Mouse (Mus musculus) spleen, adult 18-20 months (tissue): ENCODE measurements around the gene Cdca3.
"Not testable (repeated sequence)": the region's sequence is repeated elsewhere in the genome, so short reads cannot be mapped to it uniquely, and the experiment has no call there.

Experiments used
- DNase-seq, 2 experiments: peaks; one replicate each; pipeline ENCODE4 v3.0.0; 2022; ENCODE audit warnings: mixed read lengths in 2 of 2

Gene Cdca3

DNA sequence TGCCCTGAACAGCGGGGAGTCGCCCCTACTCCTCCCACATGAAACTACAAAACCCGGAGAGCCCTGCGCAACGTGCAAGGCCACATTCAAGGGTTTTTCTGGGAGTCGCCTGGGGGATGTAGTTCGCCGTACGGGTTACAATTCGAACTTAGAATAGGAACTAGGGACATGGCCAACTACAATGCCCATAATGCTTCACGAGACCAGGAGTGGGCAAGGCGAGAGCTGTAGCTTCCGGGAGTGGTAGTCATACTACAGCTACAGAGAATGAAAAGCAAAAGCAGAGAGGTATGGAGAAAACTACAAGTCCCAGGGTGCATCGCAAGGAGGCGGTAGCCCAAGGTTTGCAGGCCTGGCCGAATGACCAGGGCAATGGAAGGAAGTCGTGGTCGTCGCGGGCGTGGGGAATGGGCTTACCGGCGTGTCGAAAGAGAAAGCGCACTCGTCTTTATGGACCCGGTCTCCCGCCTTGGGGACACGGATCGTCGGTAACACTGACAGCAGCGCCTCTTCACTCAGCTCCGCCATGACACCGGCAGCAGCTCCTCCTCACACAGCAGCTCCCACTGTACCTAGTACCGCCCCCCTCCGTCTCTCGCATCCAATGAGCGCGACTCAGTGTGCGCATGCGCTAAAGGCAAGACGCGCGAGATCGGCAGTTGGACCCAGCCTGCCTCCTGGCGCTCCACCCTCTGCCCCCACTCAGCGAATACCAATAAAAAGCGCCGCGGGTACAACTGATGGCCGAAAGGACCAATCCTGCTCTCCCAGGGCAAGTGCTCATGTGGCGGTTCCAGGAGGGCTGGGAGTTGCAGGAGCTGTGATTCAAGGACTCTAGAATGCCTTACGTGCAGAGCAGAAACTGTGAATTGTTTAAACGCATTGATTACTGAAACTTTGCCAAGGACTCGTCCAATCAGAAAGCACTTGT lies at the start of gene Cdca3, which contains the start of gene Usp5:
TSS of gene Cdca3 (plus strand) at position 680 of the 931 bp plus-strand sequence.
TSS of gene Usp5 (minus strand) at position 617 of the 931 bp plus-strand sequence.
- DNase-seq = peak; percentile 90 to 97

DNA sequence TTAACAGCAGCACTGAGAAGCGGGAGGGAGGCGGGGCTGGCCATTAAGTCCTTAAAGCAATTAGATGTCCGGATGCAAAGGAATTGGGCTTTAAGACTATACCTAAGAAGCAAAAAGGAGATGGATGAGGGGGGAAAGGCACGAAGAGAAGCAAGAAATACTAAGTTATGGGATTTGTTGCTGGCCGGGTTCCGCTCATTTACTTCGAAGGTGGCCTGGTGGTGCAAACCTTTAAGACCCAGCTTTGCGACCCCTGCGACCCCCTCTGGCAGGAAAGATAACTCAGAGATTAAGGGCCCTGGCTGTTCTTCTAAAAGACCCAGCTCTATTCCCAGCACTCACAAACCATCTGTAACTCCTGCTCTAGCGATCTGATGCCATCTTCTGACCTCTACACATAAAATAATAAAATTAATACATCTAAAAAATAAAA lies 49.3 kb upstream of the Cdca3 start:
- DNase-seq = no peak

DNA sequence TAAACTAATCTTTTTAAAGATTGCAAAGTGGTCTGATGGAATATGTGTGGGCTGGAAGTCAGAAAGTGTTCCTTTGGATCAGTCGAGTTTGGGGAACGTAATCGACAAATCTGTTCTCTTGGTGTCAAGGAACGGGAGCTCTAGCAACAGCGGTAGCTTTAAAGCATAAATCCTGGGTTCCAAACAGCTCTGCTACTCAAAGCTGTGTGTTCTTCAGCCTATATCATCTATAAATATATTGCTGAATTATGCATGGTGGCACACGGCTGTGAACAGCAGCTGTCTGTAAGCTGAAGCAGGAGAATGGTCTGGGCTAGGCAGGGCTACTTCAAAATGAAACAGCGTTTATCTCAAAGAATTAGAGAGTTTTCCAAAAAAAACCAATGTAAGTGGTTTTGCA lies 48.4 kb upstream of the Cdca3 start:
- DNase-seq = no peak

DNA sequence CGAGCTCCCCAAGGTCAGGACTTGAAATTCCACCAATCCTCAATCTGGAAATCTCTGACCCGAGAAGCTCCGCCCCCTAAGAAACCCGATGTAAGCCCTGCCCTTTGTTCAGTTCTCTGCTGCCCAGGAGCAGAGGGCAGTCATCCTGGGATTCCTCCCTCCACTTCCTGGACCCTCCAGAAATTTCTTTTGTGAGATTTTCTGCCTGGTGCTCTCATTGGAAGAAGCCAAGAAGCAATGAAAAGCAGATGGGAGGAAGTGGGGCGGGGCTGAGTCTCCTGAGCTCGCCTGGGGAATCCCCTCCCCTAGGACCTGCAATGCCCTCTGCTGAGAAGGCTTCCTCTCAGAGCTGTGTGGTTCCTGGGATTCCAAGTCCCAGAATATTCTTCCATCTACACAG lies 46.9 kb upstream of the Cdca3 start:
- peak in 1 of 2 experiments; percentile 58 for DNase-seq

DNA sequence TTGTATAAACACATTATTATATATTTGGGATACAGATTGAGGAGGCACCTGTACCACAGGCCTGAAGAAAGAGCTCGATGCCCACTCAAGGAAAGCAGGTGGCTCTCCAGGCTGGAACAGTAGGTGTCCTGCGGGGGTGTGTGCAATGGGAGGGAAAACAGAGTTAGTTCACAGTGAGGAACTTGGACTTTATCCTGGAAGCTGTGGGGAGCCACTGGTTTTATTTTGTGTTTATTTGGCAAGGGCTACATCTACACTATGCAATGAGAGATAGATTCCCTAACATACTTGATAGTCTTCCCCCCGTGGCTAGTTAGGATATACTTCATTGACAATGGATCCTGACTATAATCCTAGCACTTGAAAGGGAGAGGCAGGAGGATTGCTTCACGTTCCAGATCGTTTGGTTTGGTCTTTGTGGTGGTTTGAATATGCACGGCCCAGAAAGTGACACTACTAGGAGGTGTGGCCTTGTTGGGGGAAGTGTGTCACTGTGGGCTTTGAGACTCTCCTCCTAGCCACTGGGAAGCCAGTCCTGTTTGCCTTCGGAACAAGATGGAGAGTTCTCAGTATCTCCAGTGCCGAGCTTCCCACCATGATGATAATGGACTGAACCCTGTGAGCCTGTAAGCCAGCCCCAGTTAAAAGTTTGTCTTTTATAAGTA lies 42.5 kb upstream of the Cdca3 start:
- DNase-seq = no peak

DNA sequence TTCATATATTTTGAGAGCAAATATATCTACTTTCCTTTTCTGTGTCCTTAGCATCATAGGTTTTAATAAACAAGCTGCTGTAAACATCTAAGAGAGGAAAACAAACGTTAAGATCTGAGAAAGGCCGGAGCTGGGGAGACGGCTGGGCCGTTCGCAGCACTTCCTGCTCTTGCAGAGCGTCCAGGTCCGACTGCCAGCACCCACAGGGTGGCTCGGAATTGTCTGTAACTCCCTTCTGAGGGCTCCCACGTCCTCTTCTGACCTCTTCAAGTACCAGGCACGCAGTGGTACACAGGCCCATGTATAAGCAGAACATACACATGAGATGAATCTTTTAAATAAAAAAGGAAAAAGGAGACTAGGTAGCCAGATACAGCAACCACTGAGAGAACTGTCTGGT lies 41.6 kb upstream of the Cdca3 start:
- DNase-seq = no peak

DNA sequence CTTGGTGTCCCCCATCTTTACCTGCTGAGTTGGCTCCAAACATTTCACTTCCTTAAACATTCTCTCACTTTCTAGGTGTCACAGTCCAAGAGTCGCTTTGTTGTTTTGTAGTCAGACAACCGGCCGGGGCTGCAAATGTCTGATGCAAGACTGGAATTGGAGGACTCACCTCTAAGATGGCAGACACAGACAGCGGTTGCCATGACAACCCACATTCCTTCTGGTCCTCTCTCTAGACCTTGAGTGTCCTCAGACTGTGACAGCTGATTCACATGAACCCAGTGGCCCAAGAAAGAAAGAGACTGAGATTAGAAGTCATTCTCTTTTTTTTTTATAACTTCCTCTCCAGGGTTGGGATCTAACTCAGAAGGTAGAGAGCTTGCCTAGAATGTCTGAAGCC lies 39.8 kb upstream of the Cdca3 start:
- no peak for DNase-seq

DNA sequence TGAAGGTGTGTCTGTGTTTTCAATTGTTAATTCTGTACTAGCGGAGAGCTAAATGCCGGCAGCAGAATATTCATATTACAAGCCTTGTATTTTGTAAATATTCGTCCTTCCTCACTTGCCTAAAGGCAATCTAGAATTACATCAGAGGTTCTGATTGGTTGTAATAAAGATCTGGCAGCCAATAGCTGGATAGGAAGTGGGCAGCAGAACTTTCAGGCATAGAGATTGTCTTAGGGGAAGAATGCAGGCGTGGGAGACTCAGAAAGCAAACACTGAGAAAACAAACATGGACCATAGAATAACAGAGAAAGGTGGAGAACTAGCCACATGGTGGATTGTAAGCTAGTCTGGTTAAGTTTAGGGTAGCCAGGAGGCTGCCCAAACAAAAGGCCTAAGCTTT lies 39.2 kb upstream of the Cdca3 start:
- no peak for DNase-seq

DNA sequence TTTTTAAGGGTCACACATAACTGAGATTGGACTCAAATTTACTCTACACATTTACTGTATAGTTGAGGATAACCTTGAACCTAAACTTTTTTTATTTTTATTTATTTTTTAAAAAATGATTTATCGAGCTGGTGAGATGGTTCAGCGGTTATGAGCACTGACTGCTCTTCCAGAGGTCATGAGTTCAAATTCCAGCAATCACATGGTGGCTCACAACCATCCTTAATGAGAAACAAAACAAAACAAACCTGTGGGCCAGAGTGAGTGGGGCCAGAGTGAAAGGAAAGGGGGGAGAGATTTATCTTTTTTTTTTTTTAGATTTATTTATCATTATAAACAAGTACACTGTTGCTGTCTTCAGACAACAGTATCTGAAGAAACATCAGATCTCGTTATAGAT lies 37.4 kb upstream of the Cdca3 start:
- DNase-seq = no peak

DNA sequence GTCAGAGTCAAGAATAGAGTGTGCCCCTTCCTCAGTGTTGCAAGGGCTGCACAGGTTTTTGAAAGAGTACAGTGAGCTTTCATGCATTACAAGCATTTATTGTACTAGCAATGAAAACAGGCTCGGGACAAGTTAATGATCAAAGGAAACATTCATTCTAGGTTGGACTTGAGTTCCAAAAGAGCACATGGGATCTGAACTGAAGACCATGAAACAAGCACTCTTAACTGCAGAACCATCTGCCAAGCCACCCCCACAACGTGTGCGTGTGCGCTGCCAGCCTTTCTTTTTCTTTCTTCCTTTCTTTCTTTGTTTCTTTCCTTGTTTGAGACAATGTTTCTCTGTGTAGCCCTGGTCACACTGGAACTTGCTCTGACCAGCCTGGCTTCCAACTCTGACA lies 33.6 kb upstream of the Cdca3 start:
- no peak for DNase-seq

DNA sequence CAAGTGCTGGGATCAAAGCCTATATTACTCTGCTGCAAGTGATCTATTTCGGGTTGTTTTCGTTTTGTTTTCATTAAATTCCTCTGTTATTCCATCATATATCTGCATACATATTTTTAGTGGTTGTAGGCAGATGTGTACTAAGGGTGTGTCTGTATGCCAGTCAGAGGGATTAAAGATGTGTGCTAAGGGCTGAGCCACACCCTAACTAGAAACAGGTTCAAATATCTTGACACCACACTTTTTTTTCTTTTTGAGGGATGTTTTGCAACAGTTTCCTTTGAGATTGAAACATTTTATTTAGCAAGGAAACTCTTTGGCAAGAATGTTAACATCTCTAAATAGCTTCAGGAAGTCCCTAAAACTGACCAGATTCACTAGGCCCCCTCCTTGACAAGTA lies 33.1 kb upstream of the Cdca3 start:
- no peak for DNase-seq

DNA sequence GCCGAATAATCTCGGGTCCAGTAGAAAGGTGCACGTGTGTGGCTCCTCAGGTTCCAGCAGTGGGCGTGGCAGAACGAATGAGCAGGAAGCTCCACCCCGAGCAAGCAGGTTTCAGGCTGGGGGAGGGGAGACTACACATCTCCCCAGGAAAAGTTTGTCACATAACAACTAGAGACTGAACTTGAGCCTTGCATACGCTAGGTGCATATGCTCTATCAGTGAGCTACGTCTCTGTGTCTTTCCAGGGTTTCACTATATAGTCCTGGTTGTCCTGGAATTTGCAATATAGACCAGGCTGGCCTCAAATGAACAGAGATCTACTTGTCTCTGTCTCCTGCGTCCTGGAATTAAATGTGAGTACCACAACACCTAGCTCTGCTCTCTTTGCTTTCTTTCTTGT lies 26.9 kb upstream of the Cdca3 start:
- not testable (repeated sequence) for DNase-seq

DNA sequence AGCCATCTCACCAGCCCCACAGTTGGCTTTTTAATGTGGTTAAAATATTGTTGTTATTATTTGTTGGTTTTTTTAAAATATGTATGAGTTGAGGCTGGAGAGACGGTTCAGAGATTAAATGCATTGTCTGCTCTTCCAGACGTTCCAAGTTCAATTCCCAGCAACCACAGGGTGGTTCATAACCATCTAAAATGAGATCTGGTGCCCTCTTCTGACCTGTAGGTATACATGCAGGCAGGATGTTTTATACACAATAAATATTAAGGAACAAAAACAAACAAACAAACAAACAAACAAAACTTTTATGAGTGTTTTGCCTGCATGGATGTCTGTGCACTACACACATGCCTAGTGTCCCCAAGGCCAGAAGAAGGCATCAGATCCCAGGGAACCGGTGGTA lies 26.3 kb upstream of the Cdca3 start:
- DNase-seq = no peak

DNA sequence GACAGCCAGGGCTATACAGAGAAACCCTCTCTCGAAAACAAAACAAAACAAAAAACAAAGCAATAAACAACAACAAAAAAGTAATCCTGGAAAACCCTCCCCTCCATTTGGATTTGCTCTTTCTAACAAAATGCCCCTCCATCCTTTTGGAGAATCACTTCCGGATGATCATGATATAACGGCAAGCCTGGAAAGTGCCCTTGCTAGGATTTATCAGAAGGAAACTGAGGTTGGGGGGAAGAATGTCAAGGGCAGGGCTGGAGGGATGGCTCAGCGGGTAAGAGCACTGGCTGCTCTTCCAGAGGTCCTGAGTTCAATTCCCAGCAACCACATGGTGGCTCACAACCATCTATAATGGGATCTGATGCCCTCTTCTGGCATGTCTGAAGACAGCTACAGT lies 25.7 kb upstream of the Cdca3 start:
- not testable (repeated sequence) for DNase-seq

DNA sequence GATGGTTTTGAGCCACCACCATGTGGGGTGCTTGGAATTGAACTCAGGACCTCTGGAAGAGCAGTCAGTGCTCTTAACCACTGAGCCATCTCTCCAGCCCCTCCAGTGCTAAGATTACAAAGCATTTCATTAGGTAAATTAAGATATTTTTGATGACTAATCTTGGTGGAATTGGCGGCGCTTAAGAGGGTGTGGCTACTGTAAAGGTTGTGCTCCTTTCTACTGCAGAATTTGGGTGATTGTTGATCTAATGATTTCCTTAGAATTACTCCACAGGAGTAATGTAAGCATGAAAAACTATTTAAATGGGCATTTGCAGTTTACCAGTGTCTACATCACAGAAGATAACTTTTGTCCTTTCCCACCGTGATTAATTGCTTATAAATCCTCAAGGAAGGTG lies 25.0 kb upstream of the Cdca3 start:
- DNase-seq = no peak

DNA sequence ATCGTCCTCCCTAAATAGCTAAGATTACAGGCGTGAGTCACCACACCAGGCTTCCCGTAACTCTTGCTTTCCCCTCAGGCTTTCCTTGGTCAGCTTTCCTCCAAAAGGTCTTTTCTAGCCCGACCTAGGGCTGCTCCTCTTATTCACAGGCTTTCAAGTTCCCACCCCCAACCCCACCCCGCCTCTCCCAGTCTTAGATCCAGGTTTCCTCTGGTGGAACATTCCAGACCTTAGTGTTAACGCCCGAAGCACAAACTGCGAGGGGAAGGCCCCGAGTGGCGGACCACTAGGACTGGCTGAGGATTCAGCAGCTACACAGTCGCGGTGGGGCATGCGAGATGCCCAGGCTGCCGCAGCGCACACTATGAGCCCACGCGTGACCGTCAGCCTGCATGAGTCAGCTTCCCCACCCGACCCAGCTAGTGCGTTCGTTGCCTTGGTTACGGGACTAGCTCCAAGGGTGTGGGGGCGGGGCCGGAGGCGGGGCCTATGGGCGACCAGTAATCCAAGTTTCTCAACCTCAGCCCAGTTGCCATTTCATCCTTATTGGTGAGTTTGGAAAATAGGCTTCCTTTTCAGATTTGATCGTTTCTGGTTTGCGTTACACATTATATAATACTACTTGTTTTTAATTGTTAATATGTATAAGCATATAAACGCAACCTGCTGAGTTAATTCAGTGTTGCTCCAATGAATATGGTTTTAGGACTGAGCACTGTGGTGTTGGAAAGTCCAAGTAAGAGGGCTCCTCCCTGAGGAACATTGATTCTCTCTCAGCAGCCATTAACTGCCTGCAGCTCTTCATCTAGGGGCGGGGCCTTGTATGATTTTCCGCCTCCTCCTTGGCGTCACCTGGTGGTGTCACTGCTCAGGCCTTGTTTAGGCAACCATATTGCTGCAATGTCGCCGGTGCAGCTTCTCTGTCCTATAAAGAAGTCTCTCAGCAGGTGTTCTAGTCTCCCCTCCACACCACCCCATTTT lies 23.7 kb upstream of the Cdca3 start:
- DNase-seq = peak; percentile 72 to 78

DNA sequence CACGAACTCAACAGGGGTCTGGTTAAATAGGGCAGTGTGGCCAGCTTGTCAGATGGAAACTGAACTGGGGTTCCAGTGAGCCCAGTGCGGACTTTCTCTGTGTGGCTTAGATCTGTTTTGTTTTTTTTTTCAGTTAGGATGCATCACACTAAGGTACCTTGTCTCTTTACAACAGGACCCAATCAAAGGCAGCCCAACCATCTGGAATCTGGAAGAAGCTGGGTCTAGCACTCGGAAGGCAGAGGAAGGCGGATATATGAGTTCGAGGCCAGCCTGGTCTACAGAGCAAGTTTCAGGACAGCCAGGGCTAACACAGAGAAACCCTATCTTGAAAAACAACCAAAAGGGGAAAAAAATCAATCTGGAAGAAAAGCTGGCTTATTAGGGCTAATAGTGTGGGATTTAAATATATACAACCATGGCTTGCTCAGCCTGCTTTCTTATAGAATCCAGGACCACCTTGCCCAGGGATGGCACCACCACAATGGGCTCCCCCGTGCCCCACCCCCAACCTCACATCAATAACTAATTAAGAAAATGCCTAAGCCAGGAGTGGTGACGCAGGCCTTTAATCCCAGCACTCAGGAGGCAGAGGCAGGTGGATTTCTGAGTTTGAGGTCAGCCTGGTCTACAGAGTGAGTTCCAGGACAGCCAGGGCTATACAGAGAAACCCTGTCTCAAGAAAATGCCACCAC lies 22.8 kb upstream of the Cdca3 start:
- no peak for DNase-seq

DNA sequence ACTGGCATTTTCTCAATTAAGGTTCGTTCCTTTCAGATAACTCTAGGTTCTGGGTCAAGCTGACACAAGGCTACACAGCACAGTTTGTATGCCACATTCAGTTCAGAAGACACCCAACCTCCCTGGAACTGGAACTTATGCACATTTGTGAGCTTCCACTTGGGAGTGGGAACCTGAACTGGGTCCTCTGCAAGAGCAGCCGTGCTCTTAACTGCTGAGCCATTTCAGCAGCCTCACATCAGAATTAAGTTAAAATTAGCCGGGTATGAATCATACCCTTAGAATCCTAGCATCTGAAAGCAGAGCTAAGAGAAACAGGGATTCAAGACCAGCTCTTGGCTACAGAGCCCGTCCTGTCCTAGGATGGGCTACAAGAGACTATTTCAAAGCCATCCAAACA lies 22.0 kb upstream of the Cdca3 start:
- DNase-seq = no peak

DNA sequence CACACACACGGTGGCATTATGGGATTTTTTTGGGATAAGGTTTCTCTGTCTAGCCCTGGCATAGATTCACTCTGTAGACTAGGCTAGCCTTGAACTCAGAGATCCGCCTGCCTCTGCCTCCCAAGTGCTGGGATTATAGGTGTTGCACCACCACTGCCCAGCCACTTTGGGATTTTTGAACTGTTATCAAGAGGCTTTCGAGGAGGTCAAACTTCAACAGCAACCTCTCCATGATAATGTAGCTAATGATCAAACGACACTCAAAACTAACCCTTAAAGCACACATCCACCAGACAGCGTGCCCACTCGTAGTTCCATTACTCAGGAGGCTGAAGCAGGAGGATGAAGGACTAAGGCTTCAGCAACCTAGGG lies 21.4 kb upstream of the Cdca3 start:
- DNase-seq = no peak

DNA sequence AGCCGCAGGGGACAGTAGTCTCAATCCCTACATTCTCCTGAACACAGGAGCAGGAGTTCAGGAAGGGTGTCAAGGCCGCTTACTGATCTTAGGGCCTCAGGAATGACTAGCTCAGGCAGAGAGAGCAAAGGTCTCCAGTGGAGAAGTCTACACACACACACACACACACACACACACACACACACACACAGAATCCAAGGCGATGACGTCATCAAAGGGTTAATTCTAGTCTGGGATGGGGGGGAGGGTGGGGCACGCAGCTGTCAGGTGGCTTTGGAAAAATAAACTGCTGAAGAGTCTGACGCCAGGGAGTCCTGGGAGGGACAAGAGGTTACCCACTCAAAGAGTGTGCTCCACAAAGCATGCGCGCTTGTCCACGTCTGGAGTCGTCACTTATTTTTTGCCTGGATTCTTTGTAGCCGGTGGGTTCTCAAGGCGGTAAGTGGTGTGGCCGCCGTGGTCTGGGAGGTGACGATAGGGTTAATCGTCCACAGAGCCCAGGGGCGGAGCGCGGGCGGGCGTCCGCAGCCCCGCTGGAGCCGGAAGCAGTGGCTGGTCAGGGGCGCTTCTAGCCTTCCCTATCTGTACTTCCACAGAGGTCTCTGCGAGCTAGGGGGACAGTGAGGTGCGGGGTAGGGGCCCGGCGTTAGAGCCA lies 20.9 kb upstream of the Cdca3 start, which contains the start of gene Spsb2:
TSS of gene Spsb2 (plus strand) at position 304 of the 655 bp plus-strand sequence.
- DNase-seq = peak; percentile 55 to 64

DNA sequence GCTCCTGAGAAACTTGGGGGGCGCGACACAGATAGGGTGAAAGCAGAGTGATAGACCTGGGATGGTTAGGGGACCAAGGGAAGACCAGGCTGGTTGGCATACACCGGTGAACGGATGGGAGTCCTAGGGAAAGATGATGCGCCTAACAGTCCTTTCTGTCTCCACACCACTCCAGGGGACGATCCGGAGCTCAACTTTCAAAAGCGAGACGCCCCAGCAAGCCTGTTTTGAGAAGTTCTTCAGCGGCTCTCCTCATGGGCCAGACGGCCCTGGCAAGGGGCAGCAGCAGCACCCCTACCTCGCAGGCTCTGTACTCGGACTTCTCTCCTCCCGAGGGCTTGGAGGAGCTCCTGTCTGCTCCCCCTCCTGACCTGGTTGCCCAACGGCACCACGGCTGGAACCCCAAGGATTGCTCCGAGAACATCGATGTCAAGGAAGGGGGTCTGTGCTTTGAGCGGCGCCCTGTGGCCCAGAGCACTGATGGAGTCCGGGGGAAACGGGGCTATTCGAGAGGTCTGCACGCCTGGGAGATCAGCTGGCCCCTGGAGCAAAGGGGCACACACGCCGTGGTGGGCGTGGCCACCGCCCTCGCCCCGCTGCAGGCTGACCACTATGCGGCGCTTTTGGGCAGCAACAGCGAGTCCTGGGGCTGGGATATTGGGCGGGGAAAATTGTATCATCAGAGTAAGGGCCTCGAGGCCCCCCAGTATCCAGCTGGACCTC lies 20.1 kb upstream of the Cdca3 start:
- peak; percentile 71 to 82 for DNase-seq
